12 mouse cellular contexts compared by ENCODE assay signal in the genomic region with DNA sequence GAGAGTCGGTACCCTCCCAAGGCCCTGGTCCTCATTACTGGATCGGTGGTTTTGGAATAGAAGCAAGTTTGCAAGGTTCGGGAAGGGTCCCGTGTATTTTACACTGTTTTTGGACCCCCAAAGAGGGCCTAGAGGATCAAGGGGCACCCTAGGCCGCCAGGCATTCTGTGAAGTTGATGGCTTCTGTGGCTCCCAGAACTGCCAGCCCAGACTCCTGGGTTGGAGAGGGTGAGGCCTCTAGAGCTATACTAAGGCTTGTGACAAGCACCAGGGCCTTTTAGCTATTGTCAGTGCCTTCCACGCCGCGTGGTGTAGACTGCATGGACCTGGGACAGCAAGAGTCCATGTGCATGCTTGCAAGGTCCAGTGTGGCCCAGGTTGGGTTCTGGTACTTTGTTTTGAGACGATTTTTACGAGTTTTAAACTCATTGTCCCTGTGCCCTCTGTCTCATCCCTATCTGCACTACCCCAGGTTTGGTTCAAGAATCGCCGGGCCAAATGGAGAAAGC. TPM values are rescaled to one million over a fixed set of nuclear protein-coding genes. Genes with fewer than 3 reads are reported as not detected.
DNase-seq lines count a peak whose midpoint lies in the region; ATAC-seq and TF ChIP-seq lines count a peak whose summit lies in the region.
"Had no signal": no experiment of that assay in that cellular context is flagged by ENCODE, and none has a peak within 500 bp of the region (broad histone marks: within the 10 kb centered on the region; RNA-seq: fewer than 3 reads in every experiment).

No protein-coding gene starts in this region.

- H3K4me2 ChIP-seq in neural tube, embryonic 15.5 days: no peak overlapping the region
- no peak overlapping the region for H3K4me2 ChIP-seq in midbrain, embryonic 11.5 days
- H3K4me2 ChIP-seq: hindbrain, embryonic 12.5 days; neural tube, embryonic 13.5 days had no signal

- no peak overlapping the region for H3K9ac ChIP-seq in neural tube, embryonic 15.5 days (replicated peaks)
- no peak overlapping the region for H3K9ac ChIP-seq in midbrain, embryonic 11.5 days (ENCODE audit: low read length)
- H3K9ac ChIP-seq: hindbrain, embryonic 12.5 days; neural tube, embryonic 13.5 days had no signal

- H3K36me3 ChIP-seq in neural tube, embryonic 15.5 days: no peaks in the 10 kb centered on the region
- no peaks in the 10 kb centered on the region for H3K36me3 ChIP-seq in midbrain, embryonic 11.5 days (ENCODE audit: control insufficient read depth, insufficient read depth, low read length)
- H3K36me3 ChIP-seq: hindbrain, embryonic 12.5 days; neural tube, embryonic 13.5 days had no signal

- H3K27ac ChIP-seq in gastrocnemius, adult 2 months: peak overlapping the region; percentile 96
- no peak overlapping the region for H3K27ac ChIP-seq in neural tube, embryonic 15.5 days (replicated peaks)
- no peak overlapping the region for H3K27ac ChIP-seq in midbrain, embryonic 11.5 days (ENCODE audit: low read depth, low read length)
- H3K27ac ChIP-seq: hindbrain, embryonic 12.5 days; neural tube, embryonic 13.5 days had no signal

- WGBS in neural tube, embryonic 15.5 days: 2% methylated on average over 12 of the region's 12 CpGs
- WGBS in midbrain, embryonic 11.5 days: under 1% methylated on average over 12 of the region's 12 CpGs

- peaks cover 74% of the 10 kb centered on the region for H3K27me3 ChIP-seq in neural tube, embryonic 15.5 days (replicated peaks)
- H3K27me3 ChIP-seq in midbrain, embryonic 11.5 days (ENCODE audit: control insufficient read depth, insufficient read depth, low read length): peaks cover 89% of the 10 kb centered on the region

- no peaks in the 10 kb centered on the region for H3K9me3 ChIP-seq in neural tube, embryonic 15.5 days (replicated peaks)
- no peaks in the 10 kb centered on the region for H3K9me3 ChIP-seq in midbrain, embryonic 11.5 days (ENCODE audit: control insufficient read depth, low read length)
- H3K9me3 ChIP-seq: hindbrain, embryonic 12.5 days; neural tube, embryonic 13.5 days had no signal

- intact Hi-C loops in gastrocnemius, adult 2 months (cut with DNase I): no loop called here

- DNase-seq in gastrocnemius, adult 2 months: no peak
- DNase-seq in gastrocnemius, adult 8-10 months (ENCODE audit: low spot score in 2 of 2): no peak
- DNase-seq in neural tube, embryonic 10.5 days (ENCODE audit: extremely low spot score, low spot score): peak; percentile 64
- peak; percentile 96 for DNase-seq in midbrain, embryonic 11.5 days (ENCODE audit: low spot score, missing footprints)
- no peak for DNase-seq in ovary, postnatal 36 days (ENCODE audit: low spot score)
- DNase-seq in lung, adult 18-20 months: no peak
- no peak for DNase-seq in ovary, adult 18-20 months (ENCODE audit: low spot score)
- DNase-seq: B cell, adult 2 months had no signal

- TF ChIP-seq CTCF in gastrocnemius, adult 2 months (IDR thresholded peaks at IDR 0.05): no peak

- peak overlapping the region; percentile 76 for H3K4me3 ChIP-seq in gastrocnemius, adult 2 months
- no peak overlapping the region for H3K4me3 ChIP-seq in neural tube, embryonic 15.5 days (replicated peaks)
- H3K4me3 ChIP-seq in midbrain, embryonic 11.5 days (ENCODE audit: low read depth, low read length): peak overlapping the region; percentile 10; the same call in 1 of the 2 replicates
- H3K4me3 ChIP-seq: neural tube, embryonic 13.5 days had no signal

- no peak for ATAC-seq in neural tube, embryonic 15.5 days (ENCODE audit: low FRiP score)
- ATAC-seq in midbrain, embryonic 11.5 days (ENCODE audit: low FRiP score): no peak

- H3K4me1 ChIP-seq in neural tube, embryonic 15.5 days: peaks cover 20% of the 10 kb centered on the region
- H3K4me1 ChIP-seq in midbrain, embryonic 11.5 days (ENCODE audit: control insufficient read depth, insufficient read depth, low read length): peaks cover 23% of the 10 kb centered on the region

RNA-seq across cellular contexts. Expression of a gene that starts 18.2 kb away (rescaled TPM):
- total RNA-seq in gastrocnemius, adult 2 months (2021): 1 to 10 TPM; 4.2 to 9.2 TPM
- 1 to 10 TPM; 4.0 to 6.1 (median 5.5) TPM for total RNA-seq in gastrocnemius, adult 8-10 months (2022)
- 5.1 and 5.2 TPM in 2 replicates for polyA plus RNA-seq in neural tube, embryonic 15.5 days (2015; fragmentation: Nextera tagmentation; extraction: Ambion mirVana)
- 53.7 and 56.3 TPM in 2 replicates for polyA plus RNA-seq in midbrain, embryonic 11.5 days (2014; fragmentation: Nextera tagmentation; extraction: Ambion mirVana)
- total RNA-seq: layer of hippocampus, adult 8-10 months had no signal

Comparison
In these comparisons a context has a peak if more than half of its experiments do, and no peak if none do; other contexts are left out.
1. DNase-seq: peak in neural tube, embryonic 10.5 days (single experiment) and midbrain, embryonic 11.5 days (single experiment); none in gastrocnemius, adult 2 months (single experiment), gastrocnemius, adult 8-10 months (0 of 2), ovary, postnatal 36 days (single experiment), lung, adult 18-20 months (0 of 2) and ovary, adult 18-20 months (single experiment).